Mouse (Mus musculus) midbrain, embryonic 13.5 days (tissue): ENCODE results near the gene 4930579F01Rik. TPM values are rescaled to one million over a fixed set of nuclear protein-coding genes. Genes with fewer than 3 reads are reported as not detected.
A peak's percentile ranks its signal among the peaks of the same experiment; 100 is the strongest.

Source experiments
- ATAC-seq: fragments of 200-750 bp; cut with Nextera tagmentation; 2 replicates; pipeline ENCODE4 v1.8.0; 2017; ENCODE audit warnings: mild to moderate bottlenecking, moderate TSS enrichment, moderate library complexity
- H3K27ac ChIP-seq: fragments of 300-500 bp; sonication (generic); 2 replicates; pipeline ENCODE4 v1.5.1; 2015; ENCODE audit warnings: inconsistent platforms, mild to moderate bottlenecking, moderate library complexity
- H3K27me3 ChIP-seq: fragments of 300-500 bp; sonication (generic); 2 replicates; pipeline ENCODE4 v1.6.1; 2015; ENCODE audit warnings: mild to moderate bottlenecking, inconsistent platforms
- H3K36me3 ChIP-seq: fragments of 300-500 bp; sonication (generic); 2 replicates; pipeline ENCODE4 v1.6.1; 2015; ENCODE audit warnings: mild to moderate bottlenecking, inconsistent platforms
- H3K4me1 ChIP-seq: fragments of 300-500 bp; sonication (generic); replicated peaks from 2 replicates; pipeline ENCODE4 v1.6.1; 2015; ENCODE audit warnings: inconsistent platforms
- H3K4me2 ChIP-seq: fragments of 300-500 bp; sonication (generic); replicated peaks from 2 replicates; pipeline ENCODE4 v1.6.1; 2015; ENCODE audit warnings: moderate library complexity, mild to moderate bottlenecking, inconsistent platforms
- H3K4me3 ChIP-seq: fragments of 300-500 bp; sonication (generic); replicated peaks from 2 replicates; pipeline ENCODE4 v1.5.1; 2015; ENCODE audit warnings: mild to moderate bottlenecking, inconsistent platforms
- H3K9ac ChIP-seq: fragments of 300-500 bp; sonication (generic); replicated peaks from 2 replicates; pipeline ENCODE4 v1.6.1; 2015; ENCODE audit warnings: mild to moderate bottlenecking, inconsistent platforms
- H3K9me3 ChIP-seq: fragments of 300-500 bp; sonication (generic); 2 replicates; pipeline ENCODE4 v1.6.1; 2016; ENCODE audit warnings: mild to moderate bottlenecking, inconsistent platforms
- WGBS: fragments of 180-500 bp; shearing (Covaris S2); methylation state at CpG from one replicate; pipeline ENCODE4 v1.1.7; 2015; 5-methylcytosine and 5-hydroxymethylcytosine counted together
- polyA plus RNA-seq: library from polyadenylated mRNA; unstranded; fragments of >200 nt; fragmentation: Nextera tagmentation; extraction: Ambion mirVana; gene quantifications from 2 replicates; pipeline ENCODE4 v1.2.1, GENCODE M21; 2015

Gene 4930579F01Rik
- polyA plus RNA-seq, result not detected in 2 replicates

- H3K4me1 ChIP-seq, result no peaks in the 10 kb centered on the region; the same call in 1 of the 2 replicates
- no peak for ATAC-seq
- H3K36me3 ChIP-seq, result no peaks in the 10 kb centered on the region
- H3K9me3 ChIP-seq, result no peaks in the 10 kb centered on the region
- H3K27ac ChIP-seq, result no peak within 1 kb of the TSS
- H3K4me2 ChIP-seq, result no peak within 1 kb of the TSS
- no peak within 1 kb of the TSS for H3K9ac ChIP-seq
- WGBS, result 82% methylated on average over 15 of the region's 15 CpGs
- H3K4me3 ChIP-seq, result no peak within 1 kb of the TSS
- no peaks in the 10 kb centered on the region for H3K27me3 ChIP-seq
Measured at GRCm38 (mm10) chr3:138193683-138194302, at the start of gene 4930579F01Rik. TSS of gene 4930579F01Rik (minus strand) at chr3:138193825.

- no peaks in the 10 kb centered on the region for H3K36me3 ChIP-seq
- no peak overlapping the region for H3K9ac ChIP-seq
- H3K4me2 ChIP-seq, result no peak overlapping the region
- no peaks in the 10 kb centered on the region for H3K27me3 ChIP-seq
- no peak overlapping the region for H3K4me3 ChIP-seq
- H3K4me1 ChIP-seq, result peaks cover 5% of the 10 kb centered on the region; the same call in 1 of the 2 replicates
- WGBS, result 93% methylated on average over 6 of the region's 6 CpGs
- H3K27ac ChIP-seq, result no peak overlapping the region
- no peak for ATAC-seq
- no peaks in the 10 kb centered on the region for H3K9me3 ChIP-seq
Measured at GRCm38 (mm10) chr3:138242933-138243332, 49.3 kb upstream of the 4930579F01Rik start.

GRCm38 (mm10) chr3:138242021-138242726, 48.5 kb upstream of the 4930579F01Rik start:
- Histone ChIP-seq H3K27ac (peak overlapping the region; percentile 45; the same call in 1 of the 2 replicates), H3K4me2 (no peak overlapping the region), H3K36me3 (no peaks in the 10 kb centered on the region), H3K9ac (no peak overlapping the region), H3K4me3 (no peak overlapping the region), H3K27me3 (no peaks in the 10 kb centered on the region), H3K9me3 (no peaks in the 10 kb centered on the region), H3K4me1 (peaks cover 5% of the 10 kb centered on the region; the same call in 1 of the 2 replicates)
- 60% methylated on average over 14 of the region's 14 CpGs for WGBS
- peak; percentile 74 for ATAC-seq

GRCm38 (mm10) chr3:138241371-138241770, 47.7 kb upstream of the 4930579F01Rik start:
- 72% methylated on average over 6 of the region's 6 CpGs for WGBS
- no peak overlapping the region for H3K4me3 ChIP-seq
- no peaks in the 10 kb centered on the region for H3K36me3 ChIP-seq
- H3K27ac ChIP-seq, result no peak overlapping the region
- H3K9ac ChIP-seq, result no peak overlapping the region
- no peak for ATAC-seq
- no peaks in the 10 kb centered on the region for H3K9me3 ChIP-seq
- H3K27me3 ChIP-seq, result no peaks in the 10 kb centered on the region
- no peak overlapping the region for H3K4me2 ChIP-seq
- peaks cover 5% of the 10 kb centered on the region; the same call in 1 of the 2 replicates for H3K4me1 ChIP-seq

GRCm38 (mm10) chr3:138240942-138241341, 47.3 kb upstream of the 4930579F01Rik start:
- 80% methylated on average over 5 of the region's 5 CpGs for WGBS
- H3K4me1 ChIP-seq, result peaks cover 5% of the 10 kb centered on the region; the same call in 1 of the 2 replicates
- ATAC-seq, result no peak
- H3K36me3 ChIP-seq, result no peaks in the 10 kb centered on the region
- H3K4me2 ChIP-seq, result no peak overlapping the region
- no peaks in the 10 kb centered on the region for H3K9me3 ChIP-seq
- no peak overlapping the region for H3K27ac ChIP-seq
- no peak overlapping the region for H3K9ac ChIP-seq
- no peaks in the 10 kb centered on the region for H3K27me3 ChIP-seq
- no peak overlapping the region for H3K4me3 ChIP-seq

- Histone ChIP-seq H3K4me3 (no peak overlapping the region), H3K9ac (no peak overlapping the region), H3K27me3 (no peaks in the 10 kb centered on the region), H3K4me2 (no peak overlapping the region), H3K4me1 (peaks cover 5% of the 10 kb centered on the region; the same call in 1 of the 2 replicates), H3K27ac (no peak overlapping the region), H3K36me3 (no peaks in the 10 kb centered on the region), H3K9me3 (no peaks in the 10 kb centered on the region)
- ATAC-seq, result no peak
- WGBS, result 91% methylated on average over 3 of the region's 3 CpGs
Measured at GRCm38 (mm10) chr3:138240411-138240810, 46.8 kb upstream of the 4930579F01Rik start.

GRCm38 (mm10) chr3:138239461-138239860, 45.8 kb upstream of the 4930579F01Rik start:
- Histone ChIP-seq H3K4me1 (peaks cover 5% of the 10 kb centered on the region; the same call in 1 of the 2 replicates), H3K9ac (no peak overlapping the region), H3K9me3 (no peaks in the 10 kb centered on the region), H3K4me2 (no peak overlapping the region), H3K27me3 (no peaks in the 10 kb centered on the region), H3K4me3 (no peak overlapping the region), H3K27ac (no peak overlapping the region), H3K36me3 (no peaks in the 10 kb centered on the region)
- ATAC-seq, result no peak
- 85% methylated on average over 6 of the region's 6 CpGs for WGBS

- no peaks in the 10 kb centered on the region for H3K9me3 ChIP-seq
- no peak overlapping the region for H3K4me2 ChIP-seq
- 89% methylated on average over 10 of the region's 10 CpGs for WGBS
- H3K4me1 ChIP-seq, result peaks cover 5% of the 10 kb centered on the region; the same call in 1 of the 2 replicates
- H3K27ac ChIP-seq, result no peak overlapping the region
- ATAC-seq, result no peak
- no peaks in the 10 kb centered on the region for H3K27me3 ChIP-seq
- H3K9ac ChIP-seq, result no peak overlapping the region
- no peaks in the 10 kb centered on the region for H3K36me3 ChIP-seq
- H3K4me3 ChIP-seq, result no peak overlapping the region
Measured at GRCm38 (mm10) chr3:138238046-138238445, 44.4 kb upstream of the 4930579F01Rik start.

- no peak for ATAC-seq
- Histone ChIP-seq H3K9ac (no peak overlapping the region), H3K4me3 (no peak overlapping the region), H3K36me3 (no peaks in the 10 kb centered on the region), H3K27me3 (no peaks in the 10 kb centered on the region), H3K27ac (no peak overlapping the region), H3K4me1 (peaks cover 3% of the 10 kb centered on the region; the same call in 1 of the 2 replicates), H3K9me3 (no peaks in the 10 kb centered on the region), H3K4me2 (no peak overlapping the region)
- WGBS, result 72% methylated on average over 11 of the region's 11 CpGs
Measured at GRCm38 (mm10) chr3:138236546-138237163, 43.0 kb upstream of the 4930579F01Rik start.

GRCm38 (mm10) chr3:138231531-138231930, 37.9 kb upstream of the 4930579F01Rik start:
- Histone ChIP-seq H3K9me3 (no peaks in the 10 kb centered on the region), H3K4me1 (no peaks in the 10 kb centered on the region), H3K27me3 (no peaks in the 10 kb centered on the region), H3K9ac (no peak overlapping the region), H3K4me2 (no peak overlapping the region), H3K27ac (no peak overlapping the region), H3K36me3 (no peaks in the 10 kb centered on the region), H3K4me3 (no peak overlapping the region)
- 83% methylated on average over 2 of the region's 2 CpGs for WGBS
- ATAC-seq, result no peak

GRCm38 (mm10) chr3:138230266-138230665, 36.6 kb upstream of the 4930579F01Rik start:
- no peak overlapping the region for H3K4me2 ChIP-seq
- H3K4me1 ChIP-seq, result no peaks in the 10 kb centered on the region
- no peak for ATAC-seq
- H3K4me3 ChIP-seq, result no peak overlapping the region
- H3K27ac ChIP-seq, result no peak overlapping the region
- H3K27me3 ChIP-seq, result no peaks in the 10 kb centered on the region
- no peaks in the 10 kb centered on the region for H3K36me3 ChIP-seq
- H3K9ac ChIP-seq, result no peak overlapping the region
- H3K9me3 ChIP-seq, result no peaks in the 10 kb centered on the region
- WGBS, result 83% methylated on average over 3 of the region's 3 CpGs

- 100% methylated on average over 1 of the region's 1 CpGs for WGBS
- Histone ChIP-seq H3K9me3 (no peaks in the 10 kb centered on the region), H3K4me2 (no peak overlapping the region), H3K27ac (no peak overlapping the region), H3K27me3 (no peaks in the 10 kb centered on the region), H3K9ac (no peak overlapping the region), H3K36me3 (no peaks in the 10 kb centered on the region), H3K4me1 (no peaks in the 10 kb centered on the region), H3K4me3 (no peak overlapping the region)
- no peak for ATAC-seq
Measured at GRCm38 (mm10) chr3:138229448-138229847, 35.8 kb upstream of the 4930579F01Rik start.
